Mouse (Mus musculus): ENCODE results near the gene Mob3c.

DNA sequence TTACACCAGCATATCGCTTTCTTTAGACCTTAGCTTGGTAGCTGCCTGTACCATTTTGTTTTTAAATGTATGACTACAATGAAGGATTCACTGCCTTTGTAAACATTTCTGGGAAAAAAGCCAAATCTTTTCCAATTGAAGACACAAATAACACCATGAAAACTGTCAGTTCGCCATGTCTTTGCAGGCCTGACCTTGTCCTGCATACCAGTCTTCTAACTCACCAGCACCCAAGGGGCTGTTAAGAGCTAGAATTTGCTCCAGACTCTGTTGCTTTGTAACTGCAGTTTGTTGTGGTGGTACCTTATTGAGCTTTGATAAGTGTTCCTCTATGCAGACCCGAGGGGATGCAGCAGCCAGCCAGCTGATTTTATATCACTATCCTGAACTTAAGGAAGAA is 27.9 kb upstream of the Mob3c start:
- TF ChIP-seq GATA1 (IDR thresholded peaks at IDR 0.05; ENCODE audit: low read length) (no peak), TAL1 (IDR thresholded peaks at IDR 0.05; ENCODE audit: low read length) (no peak)
